Comparison of ENCODE assay signal across 20 mouse cellular contexts in genomic region chr10:41571065-41571464, GRCm38 (mm10). TPM values are rescaled to one million over a fixed set of nuclear protein-coding genes. Genes with fewer than 3 reads are reported as not detected.
DNase-seq lines count a peak whose midpoint lies in the region; ATAC-seq and TF ChIP-seq lines count a peak whose summit lies in the region.
"Had no signal": no experiment of that assay in that cellular context is flagged by ENCODE, and none has a peak within 500 bp of the region (broad histone marks: within the 10 kb centered on the region; RNA-seq: fewer than 3 reads in every experiment).

No protein-coding gene starts in this region.

- no peak for TF ChIP-seq EP300 in MEL (IDR thresholded peaks at IDR 0.05; ENCODE audit: low read depth in 1 of 2, low read length in 2 of 2)

- peak; percentile 86 for ATAC-seq in megakaryocyte, adult 5-6 weeks (ENCODE audit: poor library complexity, severe bottlenecking)
- peak; percentile 44; the same call in 1 of the 2 replicates for ATAC-seq in neutrophil, adult 5-6 weeks (ENCODE audit: extremely low read depth, insufficient number of reproducible peaks, low FRiP score, poor library complexity, severe bottlenecking)
- no peak for ATAC-seq in intestine, embryonic 15.5 days
- no peak for ATAC-seq in hindbrain, embryonic 16.5 days
- ATAC-seq: forebrain, embryonic 15.5 days had no signal

- no peaks in the 10 kb centered on the region for H3K9me3 ChIP-seq in MEL (replicated peaks; ENCODE audit: insufficient read depth, low read length)
- no peaks in the 10 kb centered on the region for H3K9me3 ChIP-seq in intestine, embryonic 15.5 days
- no peaks in the 10 kb centered on the region for H3K9me3 ChIP-seq in hindbrain, embryonic 16.5 days (ENCODE audit: control insufficient read depth, low read length)
- H3K9me3 ChIP-seq: embryonic facial prominence, embryonic 12.5 days; forebrain, embryonic 15.5 days; G1E; heart, embryonic 10.5 days; hindbrain, embryonic 13.5 days had no signal

- no peak overlapping the region for H3K4me2 ChIP-seq in intestine, embryonic 15.5 days (replicated peaks)
- H3K4me2 ChIP-seq in hindbrain, embryonic 16.5 days (ENCODE audit: low read length), result no peak overlapping the region
- H3K4me2 ChIP-seq: embryonic facial prominence, embryonic 12.5 days; forebrain, embryonic 15.5 days; hindbrain, embryonic 13.5 days had no signal

- no peak overlapping the region for H3K27ac ChIP-seq in MEL (ENCODE audit: control insufficient read depth, low read depth, low read length)
- no peak overlapping the region for H3K27ac ChIP-seq in intestine, embryonic 15.5 days
- no peak overlapping the region for H3K27ac ChIP-seq in hindbrain, embryonic 16.5 days (ENCODE audit: low read depth, low read length)
- H3K27ac ChIP-seq: embryonic facial prominence, embryonic 12.5 days; forebrain, embryonic 15.5 days; heart, embryonic 10.5 days; hindbrain, embryonic 13.5 days had no signal

- H3K9ac ChIP-seq in MEL (ENCODE audit: control insufficient read depth, low read depth, low read length, poor library complexity, severe bottlenecking), result no peak overlapping the region
- H3K9ac ChIP-seq in intestine, embryonic 15.5 days, result no peak overlapping the region
- no peak overlapping the region for H3K9ac ChIP-seq in hindbrain, embryonic 16.5 days (ENCODE audit: low read depth, low read length)
- H3K9ac ChIP-seq: embryonic facial prominence, embryonic 12.5 days; forebrain, embryonic 15.5 days; hindbrain, embryonic 13.5 days had no signal

- H3K79me2 ChIP-seq in MEL (ENCODE audit: control insufficient read depth, insufficient read depth, low read length, poor library complexity), result no peaks in the 10 kb centered on the region

- no peak for TF ChIP-seq RAD21 in MEL (IDR thresholded peaks at IDR 0.05; ENCODE audit: low read depth, low read length)

- no peak for TF ChIP-seq CTCF in MEL (IDR thresholded peaks at IDR 0.05 in 2 of 3, conservative IDR thresholded peaks at IDR 0.05 in 1 of 3; ENCODE audit: control insufficient read depth in 1 of 3, insufficient read depth in 1 of 3, low read depth in 2 of 3, low read length in 3 of 3, poor library complexity in 1 of 3, severe bottlenecking in 1 of 3)

- TF ChIP-seq POLR2A in MEL (IDR thresholded peaks at IDR 0.05; ENCODE audit: control insufficient read depth in 1 of 2, insufficient read depth in 1 of 2, low read depth in 1 of 2, low read length in 2 of 2, poor library complexity in 1 of 2), result no peak

- no peaks in the 10 kb centered on the region for H3K4me1 ChIP-seq in MEL (ENCODE audit: control insufficient read depth in 1 of 2, insufficient read depth in 2 of 2, low read length in 2 of 2)
- H3K4me1 ChIP-seq in intestine, embryonic 15.5 days (replicated peaks), result peaks cover 4% of the 10 kb centered on the region; the same call in 1 of the 2 replicates
- H3K4me1 ChIP-seq in hindbrain, embryonic 16.5 days (ENCODE audit: control insufficient read depth, insufficient read depth, low read depth, low read length), result no peaks in the 10 kb centered on the region
- H3K4me1 ChIP-seq: forebrain, embryonic 15.5 days had no signal

- peak; percentile 45 for DNase-seq in lung, postnatal 36 days
- DNase-seq in lung, postnatal 25 days (ENCODE audit: low spot score), result no peak
- DNase-seq in MEL (ENCODE audit: low read depth, low spot score), result peak; percentile 12
- DNase-seq in frontal cortex, postnatal 14 days (ENCODE audit: low spot score in 2 of 2), result no peak
- DNase-seq: adrenal gland, postnatal 10 days; cerebellum, adult 11 months; cerebellum, adult 8-10 months; cerebellum, postnatal 14 days; gastrocnemius, postnatal 14 days; heart, postnatal 10 days; heart, postnatal 4 days had no signal

- no peaks in the 10 kb centered on the region for H3K36me3 ChIP-seq in MEL (ENCODE audit: control insufficient read depth in 1 of 2, insufficient read depth in 2 of 2, low read length in 2 of 2)
- no peaks in the 10 kb centered on the region for H3K36me3 ChIP-seq in intestine, embryonic 15.5 days
- no peaks in the 10 kb centered on the region for H3K36me3 ChIP-seq in hindbrain, embryonic 16.5 days (ENCODE audit: control insufficient read depth, insufficient read depth, low read length)
- H3K36me3 ChIP-seq: embryonic facial prominence, embryonic 12.5 days; forebrain, embryonic 15.5 days; G1E; heart, embryonic 10.5 days; hindbrain, embryonic 13.5 days had no signal

- no peak overlapping the region for H3K4me3 ChIP-seq in MEL (ENCODE audit: control insufficient read depth in 1 of 2, insufficient read depth in 1 of 2, low read depth in 2 of 2, low read length in 2 of 2)
- no peak overlapping the region for H3K4me3 ChIP-seq in intestine, embryonic 15.5 days (replicated peaks)
- H3K4me3 ChIP-seq in hindbrain, embryonic 16.5 days (ENCODE audit: low read length), result no peak overlapping the region
- H3K4me3 ChIP-seq: embryonic facial prominence, embryonic 12.5 days; forebrain, embryonic 15.5 days; heart, embryonic 10.5 days; hindbrain, embryonic 13.5 days had no signal

- H3K27me3 ChIP-seq in MEL (ENCODE audit: control insufficient read depth in 1 of 2, insufficient read depth in 2 of 2, low read length in 2 of 2), result peaks cover 0 to 5% of the 10 kb centered on the region in 2 experiments; a peak in 3 of 4 replicates
- no peaks in the 10 kb centered on the region for H3K27me3 ChIP-seq in intestine, embryonic 15.5 days (replicated peaks)
- H3K27me3 ChIP-seq in hindbrain, embryonic 16.5 days (replicated peaks; ENCODE audit: control insufficient read depth, insufficient read depth, low read length), result no peaks in the 10 kb centered on the region
- H3K27me3 ChIP-seq: embryonic facial prominence, embryonic 12.5 days; forebrain, embryonic 15.5 days; hindbrain, embryonic 13.5 days had no signal

- 80% methylated on average over 4 of the region's 4 CpGs for WGBS in intestine, embryonic 15.5 days
- WGBS in hindbrain, embryonic 16.5 days, result 87% methylated on average over 4 of the region's 4 CpGs

TF ChIP-seq in MEL, 35 proteins besides CTCF, POLR2A, EP300 and RAD21:
- TF ChIP-seq ZC3H11A (IDR thresholded peaks at IDR 0.05; ENCODE audit: low read depth, low read length) (no peak), TCF12 (IDR thresholded peaks at IDR 0.05; ENCODE audit: low read depth, low read length) (no peak), POLR2AphosphoS5 (IDR thresholded peaks at IDR 0.05; ENCODE audit: borderline replicate concordance, low read depth, low read length) (no peak), USF2 (IDR thresholded peaks at IDR 0.05; ENCODE audit: borderline replicate concordance in 1 of 2, insufficient read depth in 1 of 2, low read depth in 1 of 2, low read length in 2 of 2) (no peak), MAX (IDR thresholded peaks at IDR 0.05; ENCODE audit: low read length) (no peak), GABPA (IDR thresholded peaks at IDR 0.05; ENCODE audit: low read depth, low read length) (no peak), TBP (IDR thresholded peaks at IDR 0.05; ENCODE audit: low read depth, low read length) (no peak), HCFC1 (IDR thresholded peaks at IDR 0.05; ENCODE audit: low read depth, low read length) (no peak), NELFE (IDR thresholded peaks at IDR 0.05; ENCODE audit: low read depth, low read length) (no peak), CHD2 (IDR thresholded peaks at IDR 0.05; ENCODE audit: low read length) (no peak), SIN3A (IDR thresholded peaks at IDR 0.05; ENCODE audit: low read length) (no peak), MAZ (IDR thresholded peaks at IDR 0.05; ENCODE audit: low read depth, low read length) (no peak)

RNA-seq across cellular contexts. Expression of gene Cd164, which starts 51.9 kb away (rescaled TPM):
- total RNA-seq in MEL (2012; rRNA removed), result 21.4 and 23.6 TPM in 2 replicates
- 10 to 100 TPM in 1 of 2 experiments, not detected in 1; 59.4 TPM for polyA plus RNA-seq in MEL (2012; ENCODE audit: insufficient read depth in 1 of 2, insufficient read length in 2 of 2, low read depth in 1 of 2, low replicate concordance in 2 of 2, missing spikeins in 1 of 2)
- total RNA-seq in megakaryocyte, adult 5-6 weeks (2015), result 161 and 188 TPM in 2 replicates
- 115 and 135 TPM in 2 replicates for total RNA-seq in megakaryocyte, adult 5-6 weeks (2017)
- total RNA-seq in neutrophil, adult 5-6 weeks (2017), result 137 and 155 TPM in 2 replicates
- 166 and 185 TPM in 2 replicates for polyA plus RNA-seq in intestine, embryonic 15.5 days (2015; fragmentation: Nextera tagmentation; extraction: Ambion mirVana)
- 57.2 and 62.9 TPM in 2 replicates for polyA plus RNA-seq in hindbrain, embryonic 16.5 days (2015; fragmentation: Nextera tagmentation; extraction: Ambion mirVana)

Comparison
In these comparisons a context has a peak if more than half of its experiments do, and no peak if none do; other contexts are left out.
1. DNase-seq: peak in lung, postnatal 36 days (single experiment) and MEL (single experiment); none in lung, postnatal 25 days (single experiment) and frontal cortex, postnatal 14 days (0 of 2).
2. ATAC-seq: peak in megakaryocyte, adult 5-6 weeks (single experiment) and neutrophil, adult 5-6 weeks (single experiment); none in intestine, embryonic 15.5 days (single experiment) and hindbrain, embryonic 16.5 days (single experiment).